Mouse (Mus musculus): ENCODE data around the gene Cpeb2. TPM values are rescaled to one million over a fixed set of nuclear protein-coding genes. Genes with fewer than 3 reads are reported as not detected.

Gene Cpeb2
- total RNA-seq, 2 experiments from 2014 or later, result 56.6 to 61.6 TPM

DNA sequence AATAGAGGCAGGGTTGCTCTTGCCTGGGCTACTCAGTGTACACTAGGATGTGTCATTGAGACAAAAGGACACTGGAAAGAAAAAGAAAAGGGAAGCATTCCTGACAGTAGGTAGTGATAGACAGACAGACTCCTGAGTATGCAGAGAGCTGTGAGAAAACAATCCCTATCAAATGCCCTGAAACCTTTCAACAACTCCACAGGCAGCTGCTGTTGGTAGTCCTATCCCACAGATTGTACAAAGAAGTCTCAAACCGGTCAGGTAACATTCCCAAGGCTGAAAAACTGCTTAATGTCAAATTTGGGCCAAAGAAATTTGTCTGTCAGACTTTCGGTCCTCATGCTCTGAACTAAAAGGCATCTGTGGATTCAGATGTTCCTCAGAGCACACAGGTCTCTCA is 66.0 kb downstream of the Cpeb2 start:
- intact Hi-C loops (cut with DNase I), result no loop called here
- no peak for DNase-seq (ENCODE audit: low spot score in 2 of 2)

GRCm38 (mm10) chr5:43300076-43300475 is 67.1 kb downstream of the Cpeb2 start:
- intact Hi-C loops (cut with DNase I), result no loop called here
- no peak for DNase-seq (ENCODE audit: low spot score in 2 of 2)

- no peak for DNase-seq (ENCODE audit: low spot score in 2 of 2)
- intact Hi-C loops (cut with DNase I), result no loop called here
Measured at GRCm38 (mm10) chr5:43300979-43301378, 68.0 kb downstream of the Cpeb2 start.

DNA sequence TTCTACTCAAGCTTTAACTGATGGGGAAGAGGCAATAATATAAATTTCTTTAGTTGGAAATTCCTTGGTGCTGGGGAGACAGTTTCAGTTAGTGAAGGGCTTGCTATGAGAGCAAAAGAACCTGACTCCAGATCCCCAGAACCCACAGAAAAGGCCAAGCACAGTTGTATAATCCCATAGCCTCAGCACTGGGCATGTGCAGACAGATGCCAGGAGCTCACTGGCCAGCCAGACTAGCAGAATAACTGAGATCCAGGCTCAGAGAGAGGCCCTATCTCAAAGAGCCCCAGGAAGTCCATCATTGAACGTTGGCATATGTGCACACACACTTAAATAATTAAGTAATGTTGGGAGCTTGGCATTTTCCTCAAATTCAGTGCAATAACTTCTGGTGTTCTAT is 70.5 kb downstream of the Cpeb2 start:
- no peak for DNase-seq (ENCODE audit: low spot score in 2 of 2)
- intact Hi-C loops (cut with DNase I), result no loop called here

DNA sequence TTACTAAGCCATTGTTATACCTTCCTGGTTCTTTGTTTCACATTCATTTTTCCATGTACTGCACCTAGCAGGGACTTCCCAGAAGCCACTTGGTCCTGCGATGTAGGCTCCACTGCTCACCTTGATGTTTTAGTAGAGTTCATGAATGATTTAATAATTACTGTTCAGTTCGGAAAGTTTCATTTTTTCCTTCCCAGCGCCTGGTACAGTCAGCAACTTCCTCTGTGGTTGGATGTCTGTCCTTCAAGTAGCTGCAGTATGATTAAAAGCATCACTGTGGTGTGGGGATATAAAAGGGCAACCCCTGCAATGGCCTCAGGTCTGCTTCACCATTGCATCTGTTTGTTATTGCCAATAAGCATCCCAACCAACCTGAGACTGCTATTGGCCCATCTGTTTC is 72.5 kb downstream of the Cpeb2 start:
- DNase-seq (ENCODE audit: low spot score in 2 of 2), result no peak
- intact Hi-C loops (cut with DNase I), result no loop called here

GRCm38 (mm10) chr5:43309961-43310360 is 77.0 kb downstream of the Cpeb2 start:
- intact Hi-C loops (cut with DNase I), result no loop called here
- DNase-seq (ENCODE audit: low spot score in 2 of 2), result no peak

DNA sequence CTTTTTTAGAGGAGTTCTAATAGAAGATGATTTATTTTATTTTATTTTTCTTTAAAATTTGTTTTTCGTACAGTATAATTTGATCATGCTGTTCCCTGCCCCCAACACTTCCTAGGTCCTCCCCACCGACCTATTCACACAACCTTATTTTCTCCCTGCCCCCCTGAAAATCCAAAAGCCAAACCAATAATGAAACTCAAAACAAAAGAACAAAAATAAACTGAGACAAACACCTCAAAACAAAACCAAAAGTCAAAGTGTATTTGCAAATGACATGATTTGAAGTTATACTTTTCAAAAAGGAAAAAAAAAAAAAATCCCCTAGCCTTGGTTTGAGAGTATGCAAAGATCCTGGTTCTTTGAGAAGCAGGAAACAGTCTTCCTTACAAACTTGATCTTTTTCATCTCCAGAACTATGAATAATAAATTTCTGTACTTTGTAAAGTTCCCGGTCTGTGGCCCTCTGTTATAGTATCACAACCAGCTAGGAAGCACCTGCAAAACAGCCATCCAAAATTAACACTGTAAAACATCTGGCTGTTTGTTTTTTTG is 91.4 kb downstream of the Cpeb2 start:
- intact Hi-C loops (cut with DNase I), result no loop called here
- no peak for DNase-seq (ENCODE audit: low spot score in 2 of 2)

DNA sequence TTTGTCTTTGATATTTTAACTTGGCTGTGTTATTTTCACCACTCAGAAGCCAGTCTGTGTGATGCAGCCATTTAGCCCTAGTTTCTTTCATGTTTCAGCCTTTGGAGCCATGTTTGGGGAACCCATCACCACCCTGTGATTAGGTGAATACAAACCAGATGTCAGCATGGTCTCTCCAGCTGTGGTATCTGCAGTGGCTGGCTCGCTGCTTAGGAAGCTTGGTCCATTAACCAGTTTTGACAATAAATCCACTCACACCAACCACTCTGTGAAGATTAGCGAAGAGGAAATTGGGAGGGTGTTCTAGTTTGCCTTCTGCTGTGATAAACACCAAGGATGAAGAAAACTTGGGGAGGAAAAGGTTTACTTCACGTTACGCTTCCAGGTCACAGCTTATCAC is 92.6 kb downstream of the Cpeb2 start:
- DNase-seq (ENCODE audit: low spot score in 2 of 2), result no peak
- intact Hi-C loops (cut with DNase I), result no loop called here

- DNase-seq (ENCODE audit: low spot score in 2 of 2), result peak; percentile 38 to 58
- intact Hi-C loops (cut with DNase I), result no loop called here
Measured at GRCm38 (mm10) chr5:43328579-43328978, 95.6 kb downstream of the Cpeb2 start.

- DNase-seq (ENCODE audit: low spot score in 2 of 2), result no peak
- intact Hi-C loops (cut with DNase I), result no loop called here
Measured at GRCm38 (mm10) chr5:43330260-43330659, 97.3 kb downstream of the Cpeb2 start.

DNA sequence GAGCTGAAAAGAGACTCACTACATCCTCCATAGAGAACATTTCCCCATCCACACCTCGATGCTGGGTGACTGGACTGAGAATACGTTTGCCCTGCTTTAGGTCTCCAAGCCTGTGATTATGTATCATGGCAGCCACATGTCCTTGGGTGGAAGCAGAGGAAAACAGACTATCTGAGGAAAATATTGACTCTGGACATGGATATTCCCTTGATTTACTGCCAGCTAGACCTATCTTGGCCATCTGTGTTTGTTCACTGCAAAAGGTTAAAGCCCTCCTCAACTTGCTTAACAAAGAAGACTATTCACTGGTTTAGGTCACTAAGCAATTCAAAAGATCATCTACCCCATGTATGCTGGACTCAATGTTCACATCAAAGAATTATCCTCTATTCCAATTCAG is 101.5 kb downstream of the Cpeb2 start:
- no peak for DNase-seq (ENCODE audit: low spot score in 2 of 2)
- intact Hi-C loops (cut with DNase I), result no loop called here

- intact Hi-C loops (cut with DNase I), result no loop called here
Measured at GRCm38 (mm10) chr5:43337212-43337611, 104.2 kb downstream of the Cpeb2 start.

DNA sequence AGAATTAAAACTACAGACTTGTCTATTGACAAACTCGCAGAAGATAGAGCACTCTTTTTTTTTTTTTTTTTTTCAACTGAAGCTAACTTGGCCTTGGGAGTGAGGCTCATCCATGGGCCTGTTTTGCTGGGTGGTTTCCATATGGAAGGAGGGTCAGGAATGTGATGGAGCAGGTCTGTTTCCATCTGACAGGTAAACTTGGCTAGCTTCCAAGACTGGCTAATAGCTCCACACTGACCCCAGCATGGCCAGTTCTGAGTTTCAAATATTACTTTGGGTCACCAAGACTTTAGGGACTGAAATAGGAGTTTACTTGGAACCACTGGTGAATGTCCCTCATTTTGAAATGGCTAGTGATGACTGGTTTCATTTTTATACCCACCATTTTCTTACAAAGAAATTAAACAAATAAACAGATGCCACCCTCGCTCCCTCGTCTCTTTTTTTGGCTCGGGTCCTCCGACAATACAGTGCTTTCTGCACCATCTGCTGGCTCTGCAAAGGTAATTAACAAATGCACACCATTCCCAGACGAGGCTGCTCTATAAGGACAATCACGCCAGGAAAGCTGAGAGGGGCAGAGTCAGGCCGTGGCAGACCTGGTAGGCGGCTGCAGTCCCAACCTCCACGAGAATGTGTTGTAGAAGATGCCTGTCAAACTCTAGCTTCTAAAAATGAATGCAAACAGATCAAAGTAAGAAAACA is 106.0 kb downstream of the Cpeb2 start:
- intact Hi-C loops (cut with DNase I), result no loop called here
- peak in 1 of 2 experiments; percentile 19 for DNase-seq (ENCODE audit: low spot score in 2 of 2)

More at GRCm38 (mm10) chr5:43337212-43337611, 104.2 kb downstream of the Cpeb2 start:
- DNase-seq (ENCODE audit: low spot score in 2 of 2), result no peak
